Mouse (Mus musculus) CH12.LX (cell line): ENCODE results near the gene Pafah1b3. TPM values are rescaled to one million over a fixed set of nuclear protein-coding genes. Genes with fewer than 3 reads are reported as not detected.

Experiments used
- DNase-seq: peaks from one replicate; pipeline ENCODE4 v3.0.0-alpha.2; 2013; ENCODE audit errors: extremely low read depth
- H3K27ac ChIP-seq: 2 replicates; pipeline ENCODE4 v1.5.1; 2012; ENCODE audit warnings: low read depth, mild to moderate bottlenecking, control low read depth, moderate library complexity; ENCODE audit not compliant: insufficient read depth
- H3K27me3 ChIP-seq: replicated peaks from 2 replicates; pipeline ENCODE3; 2012; ENCODE audit warnings: inconsistent platforms
- H3K36me3 ChIP-seq, 2 experiments: replicated peaks in 1 of 2; 2 replicates each; pipeline versions ENCODE3 to v1.6.1; 2012; ENCODE audit warnings: inconsistent platforms in 1 of 2, low read length in 1 of 2, mild to moderate bottlenecking in 1 of 2, mixed read lengths in 1 of 2, moderate library complexity in 1 of 2; ENCODE audit not compliant: control insufficient read depth in 1 of 2, insufficient read depth in 1 of 2
- H3K4me1 ChIP-seq, 2 experiments: 2 replicates each; pipeline ENCODE4 v1.6.1; 2012; ENCODE audit warnings: inconsistent platforms in 1 of 2, moderate library complexity in 1 of 2; ENCODE audit not compliant: insufficient read depth in 2 of 2, control insufficient read depth in 1 of 2
- H3K4me2 ChIP-seq: 2 replicates; pipeline ENCODE4 v1.6.1; 2012; ENCODE audit warnings: low read depth, mild to moderate bottlenecking, control low read depth; ENCODE audit not compliant: poor library complexity, insufficient read depth, severe bottlenecking
- H3K4me3 ChIP-seq, 3 experiments: fragments of 150-350 bp in 1 of 3; sonication (generic) in 1 of 3; replicated peaks in 1 of 3; 2 replicates each; pipeline versions ENCODE3 to v1.5.1; 2011 to 2012; ENCODE audit warnings: low read depth in 2 of 3, low read length in 2 of 3, mild to moderate bottlenecking in 2 of 3, moderate library complexity in 2 of 3, control low read depth in 1 of 3, improper control_type of control experiment in 1 of 3, inconsistent platforms in 1 of 3, mixed read lengths in 1 of 3; ENCODE audit not compliant: poor library complexity in 1 of 3
- H3K79me2 ChIP-seq: replicated peaks from 2 replicates; pipeline ENCODE4 v1.6.1; 2012; ENCODE audit warnings: mild to moderate bottlenecking, moderate library complexity; ENCODE audit not compliant: control insufficient read depth, poor library complexity, insufficient read depth, severe bottlenecking; ENCODE audit errors: extremely low read depth
- H3K9ac ChIP-seq: 2 replicates; pipeline ENCODE4 v1.6.1; 2012; ENCODE audit warnings: low read depth, mild to moderate bottlenecking, control low read depth, moderate library complexity; ENCODE audit not compliant: insufficient read depth
- H3K9me3 ChIP-seq: replicated peaks from 2 replicates; pipeline ENCODE3; 2012; ENCODE audit warnings: low read length, inconsistent platforms, mixed read lengths
- BHLHE40 ChIP-seq: IDR thresholded peaks from 2 replicates; pipeline ENCODE4 v1.6.1; 2011; ENCODE audit warnings: mild to moderate bottlenecking, low read depth, low read length, improper control_type of control experiment
- CHD2 ChIP-seq: IDR thresholded peaks from 2 replicates; pipeline ENCODE4 v1.6.1; 2011; ENCODE audit warnings: low read length, improper control_type of control experiment
- E2F4 ChIP-seq: IDR thresholded peaks from 2 replicates; pipeline ENCODE4 v1.6.1; 2011; ENCODE audit warnings: low read depth, low read length, improper control_type of control experiment; ENCODE audit not compliant: insufficient replicate concordance
- ETS1 ChIP-seq: conservative IDR thresholded peaks from 2 replicates; pipeline ENCODE4 v1.6.1; 2012; ENCODE audit warnings: low read depth, mild to moderate bottlenecking, inconsistent platforms, low read length, improper control_type of control experiment, moderate library complexity
- GABPA ChIP-seq: IDR thresholded peaks from 2 replicates; pipeline ENCODE4 v1.6.1; 2012; ENCODE audit warnings: low read depth, low read length, improper control_type of control experiment, inconsistent platforms; ENCODE audit not compliant: insufficient replicate concordance
- HCFC1 ChIP-seq: IDR thresholded peaks from 2 replicates; pipeline ENCODE4 v1.6.1; 2012; ENCODE audit warnings: low read depth, mild to moderate bottlenecking, inconsistent platforms, low read length, improper control_type of control experiment
- MAX ChIP-seq: IDR thresholded peaks from 2 replicates; pipeline ENCODE4 v1.6.1; 2011; ENCODE audit warnings: low read length, improper control_type of control experiment
- MAZ ChIP-seq: IDR thresholded peaks from 2 replicates; pipeline ENCODE4 v1.6.1; 2012; ENCODE audit warnings: low read depth, mild to moderate bottlenecking, inconsistent platforms, low read length, improper control_type of control experiment, moderate library complexity
- MEF2A ChIP-seq: IDR thresholded peaks from 2 replicates; pipeline ENCODE4 v1.6.1; 2014; ENCODE audit warnings: low read depth, mild to moderate bottlenecking, inconsistent platforms, low read length, improper control_type of control experiment, borderline replicate concordance
- MXI1 ChIP-seq: IDR thresholded peaks from 2 replicates; pipeline ENCODE4 v1.6.1; 2011; ENCODE audit warnings: mild to moderate bottlenecking, low read depth, low read length, improper control_type of control experiment
- MYC ChIP-seq: IDR thresholded peaks from 2 replicates; pipeline ENCODE4 v1.6.1; 2011; ENCODE audit warnings: low read depth, mild to moderate bottlenecking, improper control_type of control experiment, low read length
- NELFE ChIP-seq: IDR thresholded peaks from 2 replicates; pipeline ENCODE4 v1.6.1; 2011; ENCODE audit warnings: low read depth, low read length, improper control_type of control experiment
- POLR2A ChIP-seq: IDR thresholded peaks from 2 replicates; pipeline ENCODE4 v1.6.1; 2011; ENCODE audit warnings: low read depth, mild to moderate bottlenecking, improper control_type of control experiment, low read length
- POLR2AphosphoS2 ChIP-seq: IDR thresholded peaks from 2 replicates; pipeline ENCODE4 v1.6.1; 2011; ENCODE audit warnings: low read depth, low read length, improper control_type of control experiment
- RAD21 ChIP-seq: IDR thresholded peaks from 2 replicates; pipeline ENCODE4 v1.6.1; 2011; ENCODE audit warnings: low read depth, mild to moderate bottlenecking, low read length, improper control_type of control experiment, moderate library complexity
- RCOR1 ChIP-seq: conservative IDR thresholded peaks from 2 replicates; pipeline ENCODE4 v1.6.1; 2012; ENCODE audit warnings: low read depth, mild to moderate bottlenecking, inconsistent platforms, low read length, improper control_type of control experiment
- SIN3A ChIP-seq: IDR thresholded peaks from 2 replicates; pipeline ENCODE4 v1.6.1; 2012; ENCODE audit warnings: low read length, improper control_type of control experiment, inconsistent platforms
- SMC3 ChIP-seq: IDR thresholded peaks from 2 replicates; pipeline ENCODE4 v1.6.1; 2011; ENCODE audit warnings: low read depth, low read length, improper control_type of control experiment
- TBP ChIP-seq: conservative IDR thresholded peaks from 2 replicates; pipeline ENCODE4 v1.6.1; 2011; ENCODE audit warnings: low read depth, low read length, improper control_type of control experiment
- UBTF ChIP-seq: IDR thresholded peaks from 2 replicates; pipeline ENCODE4 v1.6.1; 2012; ENCODE audit warnings: low read depth, mild to moderate bottlenecking, inconsistent platforms, low read length, improper control_type of control experiment, moderate library complexity
- ZKSCAN1 ChIP-seq: IDR thresholded peaks from 2 replicates; pipeline ENCODE4 v1.6.1; 2012; ENCODE audit warnings: low read depth, inconsistent platforms, low read length, improper control_type of control experiment, borderline replicate concordance
- ZNF384 ChIP-seq: IDR thresholded peaks from 2 replicates; pipeline ENCODE4 v1.6.1; 2012; ENCODE audit warnings: low read depth, low read length, improper control_type of control experiment, inconsistent platforms
- dilution Hi-C: fragments of 300-500 bp; cut with MboI; formaldehyde crosslinking; loops from 2 replicates; pipeline ENCODE4 v1.14.3; 2020; ENCODE audit warnings: low sequenced_read_pairs; ENCODE audit not compliant: extremely low pct_unique_long_range_greater_than_20kb, extremely low pct_ligation_motif_present
- in situ Hi-C: fragments of 300-500 bp; cut with MboI; formaldehyde crosslinking; loops from 3 replicates; pipeline ENCODE4 v1.14.3; 2019; ENCODE audit warnings: low sequenced_read_pairs, low pct_ligation_motif_present, low pct_unique_long_range_greater_than_20kb, mixed read lengths
- polyA plus RNA-seq: library from polyadenylated mRNA; unstranded; fragments of >175 nt; gene quantifications from 2 replicates; pipeline ENCODE4 v1.2.1, GENCODE M21; 2012; ENCODE audit warnings: low read depth; ENCODE audit not compliant: insufficient read length
- total RNA-seq, 2 experiments: library from RNA; depleted of rRNA; stranded (reverse); fragments of 300-350 nt in 1 of 2; fragments of >200 nt in 1 of 2; gene quantifications; 2 replicates each; pipeline ENCODE4 v1.2.3; 2012 to 2014

Gene Pafah1b3
- total and polyA plus RNA-seq, 3 experiments: 5.9 to 50.2 (median 17.6) TPM

GRCm38 (mm10) chr7:25274571-25274970 lies 23.2 kb downstream of the Pafah1b3 start:
- dilution Hi-C loops: no loop called here
- H3K9ac ChIP-seq: no peak overlapping the region
- peaks cover 30 to 59% of the 10 kb centered on the region in 2 experiments for H3K36me3 ChIP-seq
- no peak overlapping the region for H3K27ac ChIP-seq
- no peak overlapping the region for H3K4me2 ChIP-seq
- TF ChIP-seq NELFE: no peak
- TF ChIP-seq ETS1: no peak
- no peak for TF ChIP-seq BHLHE40
- TF ChIP-seq POLR2A: no peak
- TF ChIP-seq RCOR1: no peak
- no peak for TF ChIP-seq TBP
- no peak for TF ChIP-seq HCFC1
- no peak for TF ChIP-seq MEF2A
- TF ChIP-seq CHD2: no peak
- TF ChIP-seq MYC: no peak
- DNase-seq: no peak
- no peaks in the 10 kb centered on the region for H3K79me2 ChIP-seq
- in situ Hi-C loops: loop anchor here (10.0 kb wide), 1 partner anchor 90 kb away; no protein-coding TSS in a partner anchor
- no peaks in the 10 kb centered on the region for H3K27me3 ChIP-seq
- H3K4me3 ChIP-seq: no peak overlapping the region
- H3K4me1 ChIP-seq: peaks cover 52 to 77% of the 10 kb centered on the region in 2 experiments
- no peaks in the 10 kb centered on the region for H3K9me3 ChIP-seq

GRCm38 (mm10) chr7:25273259-25274241 lies 24.2 kb downstream of the Pafah1b3 start:
- Histone ChIP-seq H3K9ac (no peak overlapping the region), H3K4me1 (peaks cover 52 to 73% of the 10 kb centered on the region in 2 experiments), H3K4me3 (no peak overlapping the region), H3K79me2 (0 out of 2 replicates have a peak, but pooled peaks cover 2% of the 10 kb centered on the region), H3K4me2 (no peak overlapping the region), H3K9me3 (no peaks in the 10 kb centered on the region), H3K27me3 (no peaks in the 10 kb centered on the region), H3K27ac (no peak overlapping the region), H3K36me3 (peaks cover 30 to 59% of the 10 kb centered on the region in 2 experiments)
- dilution Hi-C loops (no loop called here), in situ Hi-C loops (loop anchor here (10.0 kb wide), 1 partner anchor 89 kb away; no protein-coding TSS in a partner anchor)
- TF ChIP-seq SMC3 (no peak), POLR2AphosphoS2 (no peak), UBTF (no peak), RCOR1 (no peak), MXI1 (no peak), SIN3A (no peak), RAD21 (no peak), POLR2A (no peak), MEF2A (no peak), CHD2 (no peak), MAZ (no peak), MAX (no peak), TBP (no peak), ZNF384 (no peak), BHLHE40 (no peak), GABPA (no peak), E2F4 (no peak), HCFC1 (no peak), NELFE (no peak), ZKSCAN1 (no peak)
- DNase-seq: no peak
